Mouse (Mus musculus): ENCODE measurements around the gene Pptc7.

DNA sequence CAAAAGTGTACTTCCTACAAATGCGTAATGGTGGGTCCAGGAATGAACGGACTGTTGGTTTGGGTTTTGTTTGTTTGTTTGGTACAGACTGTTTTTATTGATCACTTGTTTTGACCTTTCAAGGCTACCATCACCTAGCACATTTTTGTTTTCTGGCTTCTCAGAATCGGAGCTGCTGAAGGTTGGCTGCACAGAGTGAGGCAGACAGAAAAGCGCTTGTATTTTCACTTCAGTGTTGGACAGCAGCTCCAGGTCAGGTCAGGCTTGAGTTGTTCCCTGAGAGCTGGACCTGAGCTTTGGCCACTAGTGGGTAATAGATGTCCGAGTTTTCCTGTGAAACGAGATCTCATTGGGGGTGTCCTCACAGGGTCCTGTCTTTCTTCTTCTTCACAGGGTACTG lies 9.0 kb downstream of the Pptc7 start:
- TF ChIP-seq CTCF (IDR thresholded peaks at IDR 0.05; ENCODE audit: borderline replicate concordance, insufficient read depth, low read depth, low read length), result no peak
- TF ChIP-seq POLR2A (IDR thresholded peaks at IDR 0.05; ENCODE audit: borderline replicate concordance, insufficient read depth, low read length), result no peak
